Mouse (Mus musculus): Measurements from ENCODE around the gene Kcnn1.

DNA sequence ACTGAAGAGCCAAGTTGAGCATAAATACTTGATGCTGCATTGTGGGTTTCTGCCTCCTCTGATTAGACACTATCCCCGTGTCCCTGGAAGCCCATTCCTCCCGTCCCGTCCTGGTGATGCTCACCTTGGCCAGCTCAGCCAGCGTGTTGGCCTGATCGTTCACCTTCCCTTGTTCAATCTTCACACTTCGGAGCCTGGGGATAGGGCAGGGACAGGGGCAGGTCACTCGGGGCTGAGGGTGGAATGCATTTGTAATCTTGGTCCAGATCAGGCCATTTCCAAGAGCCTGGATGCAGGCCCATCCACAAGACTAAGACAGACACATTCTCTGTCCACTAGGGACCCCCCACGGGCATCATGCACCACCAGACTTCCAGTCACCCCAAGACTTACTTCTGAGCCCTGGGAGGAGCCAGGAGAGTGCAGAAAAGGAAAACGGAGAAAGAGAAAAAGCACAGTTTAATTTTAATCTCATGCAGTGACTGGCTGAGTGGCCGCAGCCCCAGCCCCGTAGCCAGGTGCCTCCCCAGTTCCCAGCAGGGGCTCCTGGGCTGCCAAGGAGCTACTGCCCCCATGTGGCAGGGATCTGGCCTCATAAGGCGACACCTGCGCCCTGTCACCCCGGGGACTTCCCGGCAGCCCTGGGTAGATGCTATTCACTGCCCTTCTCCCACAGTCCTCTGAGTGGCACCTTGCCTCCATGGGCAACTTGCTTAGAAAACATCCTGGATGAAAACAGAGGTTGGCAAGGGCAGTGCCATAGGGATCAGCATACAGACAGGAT lies 16.5 kb downstream of the Kcnn1 start:
- TF ChIP-seq CTCF (IDR thresholded peaks at IDR 0.05; ENCODE audit: low read depth, low read length) (no peak), GATA2 (IDR thresholded peaks at IDR 0.05; ENCODE audit: borderline replicate concordance, low read depth, low read length) (no peak), POLR2AphosphoS5 (IDR thresholded peaks at IDR 0.05; ENCODE audit: insufficient replicate concordance, low read depth, low read length) (no peak), TAL1 (conservative IDR thresholded peaks at IDR 0.05; ENCODE audit: low read depth, low read length) (no peak), GATA1 (IDR thresholded peaks at IDR 0.05; ENCODE audit: borderline replicate concordance, low read length) (no peak)
